Comparison of ENCODE assay signal across 8 mouse cellular contexts in the genomic region with DNA sequence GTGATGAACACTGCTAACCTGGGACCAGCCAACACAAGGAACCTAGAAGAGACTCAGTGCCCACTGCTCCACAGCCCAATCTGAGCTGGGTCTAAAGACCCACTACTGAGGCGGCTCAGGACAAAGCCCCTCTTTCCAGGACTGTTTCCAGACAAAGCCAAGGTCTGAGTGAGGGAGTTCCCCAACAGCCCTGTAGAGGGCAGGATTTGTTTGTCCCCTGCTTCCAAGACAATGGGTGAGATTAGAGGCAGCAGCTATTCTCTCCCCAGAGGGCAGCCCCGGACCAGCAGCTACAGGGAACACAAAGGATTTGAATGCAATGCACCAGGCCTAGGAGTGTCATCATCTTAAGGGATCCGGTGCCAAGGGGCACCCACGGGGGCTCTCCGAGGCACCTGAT. TPM values are rescaled to one million over a fixed set of nuclear protein-coding genes. Genes with fewer than 3 reads are reported as not detected.
DNase-seq lines count a peak whose midpoint lies in the region; ATAC-seq and TF ChIP-seq lines count a peak whose summit lies in the region.

No protein-coding gene starts in this region.

- H3K27ac ChIP-seq in spleen, adult 2 months (ENCODE audit: insufficient read depth, low read length): no peak overlapping the region
- no peak overlapping the region for H3K27ac ChIP-seq in forebrain, embryonic 16.5 days (ENCODE audit: low read length)
- no peak overlapping the region for H3K27ac ChIP-seq in hindbrain, embryonic 16.5 days (ENCODE audit: low read depth, low read length)
- H3K27ac ChIP-seq in limb, embryonic 12.5 days: no peak overlapping the region
- no peak overlapping the region for H3K27ac ChIP-seq in midbrain, postnatal 0 days (ENCODE audit: low read depth, low read length)

- peak in 1 of 2 experiments; percentile 8 for DNase-seq in spleen, adult 2 months (ENCODE audit: low read depth in 1 of 2, low spot score in 2 of 2)
- no peak for DNase-seq in spleen, postnatal 14 days (ENCODE audit: low spot score in 2 of 2)
- peak; percentile 63 to 69 for DNase-seq in cerebellum, adult 18-20 months
- DNase-seq in midbrain, postnatal 0 days (ENCODE audit: low spot score): peak; percentile 62
- DNase-seq in T-cell, adult 2 months (ENCODE audit: low spot score): no peak

- no peak overlapping the region for H3K9ac ChIP-seq in forebrain, embryonic 16.5 days (replicated peaks; ENCODE audit: low read depth, low read length)
- no peak overlapping the region for H3K9ac ChIP-seq in hindbrain, embryonic 16.5 days (ENCODE audit: low read depth, low read length)
- H3K9ac ChIP-seq in limb, embryonic 12.5 days (replicated peaks): no peak overlapping the region; the same call in 1 of the 2 replicates
- H3K9ac ChIP-seq in midbrain, postnatal 0 days (replicated peaks; ENCODE audit: low read length, poor library complexity, severe bottlenecking): no peak overlapping the region

- H3K36me3 ChIP-seq in spleen, adult 2 months (ENCODE audit: control insufficient read depth, insufficient read depth, low read length): no peaks in the 10 kb centered on the region; the same call in 1 of the 2 replicates
- H3K36me3 ChIP-seq in forebrain, embryonic 16.5 days (ENCODE audit: control insufficient read depth, insufficient read depth): peaks cover 7% of the 10 kb centered on the region; the same call in 1 of the 2 replicates
- H3K36me3 ChIP-seq in hindbrain, embryonic 16.5 days (ENCODE audit: control insufficient read depth, insufficient read depth, low read length): peaks cover 19% of the 10 kb centered on the region
- peaks cover 22% of the 10 kb centered on the region for H3K36me3 ChIP-seq in limb, embryonic 12.5 days
- H3K36me3 ChIP-seq in midbrain, postnatal 0 days (ENCODE audit: insufficient read depth, low read length): peaks cover 18% of the 10 kb centered on the region

- no peaks in the 10 kb centered on the region for H3K9me3 ChIP-seq in forebrain, embryonic 16.5 days (ENCODE audit: control insufficient read depth, low read length)
- no peaks in the 10 kb centered on the region for H3K9me3 ChIP-seq in hindbrain, embryonic 16.5 days (ENCODE audit: control insufficient read depth, low read length)
- no peaks in the 10 kb centered on the region for H3K9me3 ChIP-seq in limb, embryonic 12.5 days
- no peaks in the 10 kb centered on the region for H3K9me3 ChIP-seq in midbrain, postnatal 0 days (ENCODE audit: low read length)

- H3K4me3 ChIP-seq in spleen, adult 2 months (ENCODE audit: extremely low read depth, insufficient read depth, insufficient read length): no peak overlapping the region
- H3K4me3 ChIP-seq in forebrain, embryonic 16.5 days (replicated peaks; ENCODE audit: low read length): no peak overlapping the region
- H3K4me3 ChIP-seq in hindbrain, embryonic 16.5 days (ENCODE audit: low read length): no peak overlapping the region
- no peak overlapping the region for H3K4me3 ChIP-seq in limb, embryonic 12.5 days (replicated peaks)
- no peak overlapping the region for H3K4me3 ChIP-seq in midbrain, postnatal 0 days (ENCODE audit: low read depth, low read length)

- no peaks in the 10 kb centered on the region for H3K4me1 ChIP-seq in spleen, adult 2 months (ENCODE audit: control insufficient read depth, insufficient read depth, insufficient read length)
- H3K4me1 ChIP-seq in forebrain, embryonic 16.5 days (replicated peaks; ENCODE audit: control insufficient read depth, insufficient read depth, low read length): peaks cover 15% of the 10 kb centered on the region
- peaks cover 10% of the 10 kb centered on the region for H3K4me1 ChIP-seq in hindbrain, embryonic 16.5 days (ENCODE audit: control insufficient read depth, insufficient read depth, low read depth, low read length)
- H3K4me1 ChIP-seq in limb, embryonic 12.5 days (replicated peaks): peaks cover 37% of the 10 kb centered on the region
- no peaks in the 10 kb centered on the region for H3K4me1 ChIP-seq in midbrain, postnatal 0 days (ENCODE audit: insufficient read depth, low read length)

- peak; percentile 50 for ATAC-seq in forebrain, embryonic 16.5 days
- peak; percentile 43; the same call in 1 of the 2 replicates for ATAC-seq in hindbrain, embryonic 16.5 days
- ATAC-seq in limb, embryonic 12.5 days (ENCODE audit: insufficient number of reproducible peaks, insufficient read depth, low FRiP score, low TSS enrichment, low read depth): peak; percentile 32; the same call in 1 of the 2 replicates
- ATAC-seq in midbrain, postnatal 0 days (ENCODE audit: low FRiP score): no peak

- peak; percentile 40; the same call in 1 of the 2 replicates for TF ChIP-seq CTCF in spleen, adult 2 months (IDR thresholded peaks at IDR 0.05; ENCODE audit: extremely low read depth, insufficient read depth, insufficient read length, insufficient replicate concordance)
- TF ChIP-seq CTCF in midbrain, postnatal 0 days (IDR thresholded peaks at IDR 0.05): peak; percentile 70

- no peaks in the 10 kb centered on the region for H3K27me3 ChIP-seq in spleen, adult 2 months (ENCODE audit: control insufficient read depth, insufficient read depth, low read length)
- no peaks in the 10 kb centered on the region for H3K27me3 ChIP-seq in forebrain, embryonic 16.5 days (replicated peaks; ENCODE audit: control insufficient read depth, insufficient read depth, low read length)
- no peaks in the 10 kb centered on the region for H3K27me3 ChIP-seq in hindbrain, embryonic 16.5 days (replicated peaks; ENCODE audit: control insufficient read depth, insufficient read depth, low read length)
- no peaks in the 10 kb centered on the region for H3K27me3 ChIP-seq in limb, embryonic 12.5 days
- no peaks in the 10 kb centered on the region for H3K27me3 ChIP-seq in midbrain, postnatal 0 days (ENCODE audit: insufficient read depth, low read length)

- no peak overlapping the region for H3K4me2 ChIP-seq in forebrain, embryonic 16.5 days (ENCODE audit: low read length)
- H3K4me2 ChIP-seq in hindbrain, embryonic 16.5 days (ENCODE audit: low read length): no peak overlapping the region
- H3K4me2 ChIP-seq in limb, embryonic 12.5 days: no peak overlapping the region
- no peak overlapping the region for H3K4me2 ChIP-seq in midbrain, postnatal 0 days (ENCODE audit: low read depth, low read length, poor library complexity, severe bottlenecking)

- TF ChIP-seq POLR2A in spleen, adult 2 months (IDR thresholded peaks at IDR 0.05; ENCODE audit: low read depth, low read length): no peak

- WGBS in spleen, adult 2 months: 23% methylated on average over 5 of the region's 5 CpGs
- 21% methylated on average over 5 of the region's 5 CpGs for WGBS in forebrain, embryonic 16.5 days
- WGBS in hindbrain, embryonic 16.5 days: 28% methylated on average over 5 of the region's 5 CpGs
- WGBS in limb, embryonic 12.5 days: 45% methylated on average over 5 of the region's 5 CpGs
- 25% methylated on average over 5 of the region's 5 CpGs for WGBS in midbrain, postnatal 0 days

RNA-seq across cellular contexts. Expression of a gene that starts 15.8 kb away (rescaled TPM):
- polyA plus RNA-seq in spleen, adult 2 months (2012; rRNA removed): 5.5 and 6.5 TPM in 2 replicates
- 37.5 and 40.7 TPM in 2 replicates for polyA plus RNA-seq in forebrain, embryonic 16.5 days (2015; fragmentation: Nextera tagmentation; extraction: Ambion mirVana)
- 28.5 and 33.2 TPM in 2 replicates for polyA plus RNA-seq in hindbrain, embryonic 16.5 days (2015; fragmentation: Nextera tagmentation; extraction: Ambion mirVana)
- polyA plus RNA-seq in limb, embryonic 12.5 days (2016; fragmentation: Nextera tagmentation; extraction: Ambion mirVana): 15.3 and 16.7 TPM in 2 replicates
- 48.2 and 56.6 TPM in 2 replicates for total RNA-seq in midbrain, postnatal 0 days (2014; rRNA removed)
- 24.4 and 24.7 TPM in 2 replicates for polyA plus RNA-seq in midbrain, postnatal 0 days (2015; fragmentation: Nextera tagmentation; extraction: Ambion mirVana)

Comparison
In these comparisons a context has a peak if more than half of its experiments do, and no peak if none do; other contexts are left out.
1. DNase-seq: peak in cerebellum, adult 18-20 months (2 of 2) and midbrain, postnatal 0 days (single experiment); none in spleen, postnatal 14 days (0 of 2) and T-cell, adult 2 months (single experiment).